1 mouse cellular context compared by ENCODE assay signal in genomic region chr5:148774446-148774845, GRCm38 (mm10).
TF ChIP-seq lines count a peak whose summit lies in the region.

No protein-coding gene starts in this region.

TF ChIP-seq in MEL, 35 proteins besides CTCF, POLR2A, EP300 and RAD21 (continued from another document):
- TF ChIP-seq HCFC1 (IDR thresholded peaks at IDR 0.05; ENCODE audit: low read depth, low read length) (peak; percentile 24; the same call in 1 of the 2 replicates), MYC (IDR thresholded peaks at IDR 0.05; ENCODE audit: low read depth, low read length) (no peak), ZMIZ1 (IDR thresholded peaks at IDR 0.05; ENCODE audit: low read depth, low read length) (no peak), SIN3A (IDR thresholded peaks at IDR 0.05; ENCODE audit: low read length) (peak; percentile 59; the same call in 1 of the 2 replicates), KAT2A (conservative IDR thresholded peaks at IDR 0.05; ENCODE audit: low read depth, low read length) (no peak), SMC3 (IDR thresholded peaks at IDR 0.05; ENCODE audit: low read depth, low read length) (no peak), GATA1 (IDR thresholded peaks at IDR 0.05; ENCODE audit: low read depth, low read length) (peak; percentile 70; the same call in 1 of the 2 replicates), E2F4 (IDR thresholded peaks at IDR 0.05; ENCODE audit: borderline replicate concordance, low read depth, low read length) (no peak)
